Comparison of ENCODE assay signal across 25 mouse cellular contexts in genomic region chr4:154099361-154099760, GRCm38 (mm10). TPM values are rescaled to one million over a fixed set of nuclear protein-coding genes. Genes with fewer than 3 reads are reported as not detected.
DNase-seq lines count a peak whose midpoint lies in the region; ATAC-seq and TF ChIP-seq lines count a peak whose summit lies in the region.
"Had no signal": no experiment of that assay in that cellular context is flagged by ENCODE, and none has a peak within 500 bp of the region (broad histone marks: within the 10 kb centered on the region; RNA-seq: fewer than 3 reads in every experiment).

No protein-coding gene starts in this region.

- H3K36me3 ChIP-seq in hindbrain, postnatal 0 days (ENCODE audit: insufficient read depth, low read length): no peaks in the 10 kb centered on the region
- no peaks in the 10 kb centered on the region for H3K36me3 ChIP-seq in hindbrain, embryonic 14.5 days (replicated peaks; ENCODE audit: control insufficient read depth, insufficient read depth)
- H3K36me3 ChIP-seq: embryonic facial prominence, embryonic 10.5 days; heart, embryonic 12.5 days; hindbrain, embryonic 13.5 days had no signal

- H3K9me3 ChIP-seq in hindbrain, postnatal 0 days (ENCODE audit: low read length): no peaks in the 10 kb centered on the region
- H3K9me3 ChIP-seq in hindbrain, embryonic 14.5 days (ENCODE audit: control insufficient read depth, low read length): no peaks in the 10 kb centered on the region
- H3K9me3 ChIP-seq: embryonic facial prominence, embryonic 10.5 days; heart, embryonic 12.5 days; hindbrain, embryonic 13.5 days had no signal

- no peak overlapping the region for H3K9ac ChIP-seq in hindbrain, postnatal 0 days (replicated peaks; ENCODE audit: low read length)
- no peak overlapping the region for H3K9ac ChIP-seq in hindbrain, embryonic 14.5 days
- H3K9ac ChIP-seq: heart, embryonic 12.5 days; hindbrain, embryonic 13.5 days had no signal

- TF ChIP-seq CTCF in hindbrain, postnatal 0 days (IDR thresholded peaks at IDR 0.05; ENCODE audit: low read depth): peak; percentile 5; the same call in 1 of the 2 replicates
- TF ChIP-seq CTCF in layer of hippocampus, adult 2 months (conservative IDR thresholded peaks at IDR 0.05): no peak

- no peak for ATAC-seq in hindbrain, postnatal 0 days
- no peak for ATAC-seq in hindbrain, embryonic 14.5 days (ENCODE audit: low FRiP score)
- ATAC-seq: forebrain, embryonic 14.5 days; inflammation-experienced regulatory T-cells, adult 6 months; intestine, postnatal 0 days had no signal

- peak; percentile 7 for DNase-seq in embryo, embryonic 10 days (ENCODE audit: low spot score)
- no peak for DNase-seq in embryo, embryonic 11 days
- peak; percentile 22 for DNase-seq in hindbrain, postnatal 0 days (ENCODE audit: low spot score)
- no peak for DNase-seq in hindbrain, embryonic 14.5 days (ENCODE audit: low spot score)
- DNase-seq in mesoderm, embryonic 11.5 days (ENCODE audit: low read depth, low spot score): peak; percentile 16
- DNase-seq in retina, embryonic 14.5 days (ENCODE audit: low spot score): peak; percentile 51
- no peak for DNase-seq in layer of hippocampus, adult 2 months (ENCODE audit: low spot score in 2 of 2)
- DNase-seq in frontal cortex, postnatal 10 days (ENCODE audit: low spot score in 2 of 2): no peak
- DNase-seq: adrenal gland, adult 2 months; adrenal gland, postnatal 25 days; cerebellum, adult 11 months; cerebellum, adult 8-10 months; gastrocnemius, postnatal 10 days; heart, adult 2 months had no signal

- 39% methylated on average over 7 of the region's 7 CpGs for WGBS in hindbrain, postnatal 0 days
- 55% methylated on average over 7 of the region's 7 CpGs for WGBS in hindbrain, embryonic 14.5 days

- no peak overlapping the region for H3K4me3 ChIP-seq in hindbrain, postnatal 0 days (ENCODE audit: low read length)
- no peak overlapping the region for H3K4me3 ChIP-seq in hindbrain, embryonic 14.5 days (replicated peaks; ENCODE audit: low read length)
- H3K4me3 ChIP-seq in layer of hippocampus, adult 2 months: no peak overlapping the region
- H3K4me3 ChIP-seq: embryonic facial prominence, embryonic 10.5 days; heart, adult 2 months; heart, embryonic 12.5 days; hindbrain, embryonic 13.5 days had no signal

- H3K4me1 ChIP-seq in hindbrain, postnatal 0 days (ENCODE audit: insufficient read depth, low read length): no peaks in the 10 kb centered on the region
- H3K4me1 ChIP-seq in hindbrain, embryonic 14.5 days (replicated peaks; ENCODE audit: control insufficient read depth, insufficient read depth, low read length): no peaks in the 10 kb centered on the region
- H3K4me1 ChIP-seq: heart, embryonic 12.5 days had no signal

- H3K27me3 ChIP-seq in hindbrain, postnatal 0 days (ENCODE audit: insufficient read depth, low read length): no peaks in the 10 kb centered on the region
- no peaks in the 10 kb centered on the region for H3K27me3 ChIP-seq in hindbrain, embryonic 14.5 days (ENCODE audit: control insufficient read depth, insufficient read depth, low read length)

- H3K27ac ChIP-seq in hindbrain, postnatal 0 days: no peak overlapping the region
- H3K27ac ChIP-seq in hindbrain, embryonic 14.5 days: no peak overlapping the region
- H3K27ac ChIP-seq in layer of hippocampus, adult 2 months: no peak overlapping the region
- H3K27ac ChIP-seq: embryonic facial prominence, embryonic 10.5 days; heart, adult 2 months; hindbrain, embryonic 13.5 days had no signal

- H3K4me2 ChIP-seq in hindbrain, postnatal 0 days (ENCODE audit: low read depth, low read length): no peak overlapping the region
- H3K4me2 ChIP-seq in hindbrain, embryonic 14.5 days (replicated peaks): no peak overlapping the region
- H3K4me2 ChIP-seq: heart, embryonic 12.5 days; hindbrain, embryonic 13.5 days had no signal

RNA-seq across cellular contexts. Expression of gene Trp73, which starts 40.6 kb away (rescaled TPM):
- total RNA-seq in hindbrain, postnatal 0 days (2014; rRNA removed): 0.83 and 1.2 TPM in 2 replicates
- 0.96 and 1.3 TPM in 2 replicates for polyA plus RNA-seq in hindbrain, postnatal 0 days (2015; fragmentation: Nextera tagmentation; extraction: Ambion mirVana)
- 0.68 and 0.96 TPM in 2 replicates for polyA plus RNA-seq in hindbrain, embryonic 14.5 days (2014; fragmentation: Nextera tagmentation; extraction: Ambion mirVana)
- total RNA-seq in layer of hippocampus, adult 2 months (2021): 1 to 10 TPM; 3.3 to 3.6 TPM
- total RNA-seq: adrenal gland, adult 2 months; adrenal gland, postnatal 25 days; gastrocnemius, postnatal 10 days; heart, adult 2 months; heart, postnatal 25 days had no signal

RNA-seq across cellular contexts. Expression of gene Wrap73, which starts 42.8 kb away (rescaled TPM):
- 55.0 and 76.7 TPM in 2 replicates for total RNA-seq in hindbrain, postnatal 0 days (2014; rRNA removed)
- 36.3 and 36.5 TPM in 2 replicates for polyA plus RNA-seq in hindbrain, postnatal 0 days (2015; fragmentation: Nextera tagmentation; extraction: Ambion mirVana)
- 35.3 and 36.3 TPM in 2 replicates for polyA plus RNA-seq in hindbrain, embryonic 14.5 days (2014; fragmentation: Nextera tagmentation; extraction: Ambion mirVana)
- 10 to 100 TPM; 32.4 to 33.3 TPM for total RNA-seq in layer of hippocampus, adult 2 months (2021)

RNA-seq across cellular contexts. Expression of gene Ccdc27, which starts 56.9 kb away (rescaled TPM):
- total RNA-seq in hindbrain, postnatal 0 days (2014; rRNA removed): not detected in 2 replicates
- polyA plus RNA-seq in hindbrain, postnatal 0 days (2015; fragmentation: Nextera tagmentation; extraction: Ambion mirVana): not detected in 2 replicates
- polyA plus RNA-seq in hindbrain, embryonic 14.5 days (2014; fragmentation: Nextera tagmentation; extraction: Ambion mirVana): not detected in 2 replicates
- 1 to 10 TPM; 1.2 to 1.4 TPM for total RNA-seq in layer of hippocampus, adult 2 months (2021)
- total RNA-seq: adrenal gland, adult 2 months; adrenal gland, postnatal 25 days; ES-E14; gastrocnemius, postnatal 10 days; heart, adult 2 months; heart, postnatal 25 days had no signal
- polyA plus RNA-seq: adrenal gland, adult 2 months; cortical plate, adult 2 months; embryonic facial prominence, embryonic 10.5 days; embryonic facial prominence, embryonic 14.5 days; forebrain, embryonic 14.5 days; heart, adult 2 months; heart, embryonic 16.5 days; hindbrain, embryonic 13.5 days; inflammation-experienced regulatory T-cells, adult 6 months had no signal

Comparison
In these comparisons a context has a peak if more than half of its experiments do, and no peak if none do; other contexts are left out.
1. DNase-seq: peak in embryo, embryonic 10 days (single experiment), hindbrain, postnatal 0 days (single experiment), mesoderm, embryonic 11.5 days (single experiment) and retina, embryonic 14.5 days (single experiment); none in embryo, embryonic 11 days (single experiment), hindbrain, embryonic 14.5 days (single experiment), layer of hippocampus, adult 2 months (0 of 2) and frontal cortex, postnatal 10 days (0 of 2).